Mouse (Mus musculus): ENCODE measurements at regions not wholly inside any gene's neighbourhood (a gene's known extent, or its start where the extent isn't known, plus 50 kb on each side); places are given as distances from the start of the nearest gene placed in this dataset.
"Not testable (repeated sequence)": the region's sequence is repeated elsewhere in the genome, so short reads cannot be mapped to it uniquely, and the experiment has no call there.

GRCm38 (mm10) chr2:129883417-129883816 is 83.1 kb downstream of the Stk35 start:
- no peak for DNase-seq (ENCODE audit: low read depth)

- no peak for DNase-seq (ENCODE audit: low read depth)
Observed at GRCm38 (mm10) chr2:129884316-129884715, 84.0 kb downstream of the Stk35 start.

- no peak for DNase-seq (ENCODE audit: low read depth)
Observed at GRCm38 (mm10) chr2:129885536-129885935, 85.2 kb downstream of the Stk35 start.

GRCm38 (mm10) chr2:129893231-129893630 is 92.9 kb downstream of the Stk35 start:
- no peak for DNase-seq (ENCODE audit: low read depth)

GRCm38 (mm10) chr2:129893832-129894231 is 93.5 kb downstream of the Stk35 start:
- DNase-seq (ENCODE audit: low read depth) = no peak

- no peak for DNase-seq (ENCODE audit: low read depth)
Observed at GRCm38 (mm10) chr2:129894906-129895305, 94.6 kb downstream of the Stk35 start.

- DNase-seq (ENCODE audit: low read depth) = no peak
Observed at GRCm38 (mm10) chr2:129895369-129895768, 95.1 kb downstream of the Stk35 start.

GRCm38 (mm10) chr2:129896696-129897095 is 96.4 kb downstream of the Stk35 start:
- DNase-seq (ENCODE audit: low read depth) = no peak

GRCm38 (mm10) chr2:129903383-129904135 is 103.2 kb downstream of the Stk35 start:
- no peak for DNase-seq (ENCODE audit: low read depth)

- DNase-seq (ENCODE audit: low read depth) = peak; percentile 3
Observed at GRCm38 (mm10) chr2:129904753-129905152, 104.4 kb downstream of the Stk35 start.

- no peak for DNase-seq (ENCODE audit: low read depth)
Observed at GRCm38 (mm10) chr2:129908701-129909425, 103.3 kb upstream of the Tgm3 start.

- no peak for DNase-seq (ENCODE audit: low read depth)
Observed at GRCm38 (mm10) chr2:129911203-129911921, 100.8 kb upstream of the Tgm3 start.

- no peak for DNase-seq (ENCODE audit: low read depth)
Observed at GRCm38 (mm10) chr2:129912556-129912955, 99.6 kb upstream of the Tgm3 start.

- no peak for DNase-seq (ENCODE audit: low read depth)
Observed at GRCm38 (mm10) chr2:129914261-129914660, 97.9 kb upstream of the Tgm3 start.

- DNase-seq (ENCODE audit: low read depth) = no peak
Observed at GRCm38 (mm10) chr2:129916411-129916810, 95.7 kb upstream of the Tgm3 start.

- no peak for DNase-seq (ENCODE audit: low read depth)
Observed at GRCm38 (mm10) chr2:129918141-129918790, 93.9 kb upstream of the Tgm3 start.

- no peak for DNase-seq (ENCODE audit: low read depth)
Observed at GRCm38 (mm10) chr2:129919551-129919950, 92.6 kb upstream of the Tgm3 start.

- no peak for DNase-seq (ENCODE audit: low read depth)
Observed at GRCm38 (mm10) chr2:129927218-129927617, 84.9 kb upstream of the Tgm3 start.

- no peak for DNase-seq (ENCODE audit: low read depth)
Observed at GRCm38 (mm10) chr2:129933578-129933977, 78.6 kb upstream of the Tgm3 start.

- no peak for DNase-seq (ENCODE audit: low read depth)
Observed at GRCm38 (mm10) chr2:129942824-129943223, 69.3 kb upstream of the Tgm3 start.

GRCm38 (mm10) chr2:129947847-129948553 is 64.1 kb upstream of the Tgm3 start:
- no peak for DNase-seq (ENCODE audit: low read depth)

- DNase-seq (ENCODE audit: low read depth) = not testable (repeated sequence)
Observed at GRCm38 (mm10) chr2:129949786-129950185, 62.4 kb upstream of the Tgm3 start.
